7 mouse cellular contexts compared by ENCODE assay signal in the genomic region with DNA sequence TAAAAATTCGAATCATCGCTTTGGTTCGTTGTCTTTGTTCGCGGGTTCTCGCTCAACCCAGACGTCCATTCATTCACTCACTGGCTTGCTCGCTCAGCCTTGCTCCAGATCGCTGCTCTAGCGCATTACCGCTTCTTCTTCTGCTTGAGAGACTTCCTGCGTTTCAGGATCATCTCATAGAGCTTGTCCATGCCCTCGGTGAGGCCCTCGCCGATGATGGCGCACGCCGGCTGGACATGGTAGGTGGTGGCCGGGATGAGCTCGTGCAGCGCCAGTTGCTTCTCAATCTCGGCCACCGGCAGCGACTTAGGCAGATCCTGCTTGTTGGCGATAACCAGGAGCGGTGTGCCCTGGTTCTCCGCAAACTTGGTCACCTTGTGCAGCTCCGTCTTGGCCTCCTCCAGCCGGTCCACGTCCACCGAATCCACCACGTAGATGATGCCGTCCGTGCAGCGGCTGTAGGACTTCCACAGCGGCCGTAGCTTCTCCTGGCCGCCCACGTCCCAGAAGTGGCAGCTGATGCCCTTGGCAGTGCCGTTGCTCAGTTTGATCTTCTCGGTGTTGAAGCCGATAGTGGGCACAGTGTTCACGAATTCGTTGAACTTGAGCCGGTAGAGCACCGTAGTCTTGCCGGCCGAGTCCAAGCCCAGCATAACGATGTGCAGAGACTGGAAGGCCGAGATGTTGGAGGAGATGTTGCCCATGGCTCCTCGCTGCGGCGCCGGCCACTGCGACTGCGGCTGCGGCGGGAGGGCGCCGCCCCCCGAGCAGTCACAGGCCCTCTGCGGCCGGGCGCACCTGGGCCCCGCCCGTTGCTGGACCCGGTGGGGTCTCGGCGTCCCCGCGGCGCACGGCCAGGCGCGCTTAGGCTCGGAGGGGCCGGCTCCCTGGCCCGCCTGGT. TPM values are rescaled to one million over a fixed set of nuclear protein-coding genes. Genes with fewer than 3 reads are reported as not detected.
DNase-seq lines count a peak whose midpoint lies in the region; ATAC-seq and TF ChIP-seq lines count a peak whose summit lies in the region.

No protein-coding gene starts in this region.

- no peaks in the 10 kb centered on the region for H3K9me3 ChIP-seq in forebrain, embryonic 16.5 days (ENCODE audit: control insufficient read depth, low read length)
- H3K9me3 ChIP-seq in hindbrain, embryonic 16.5 days (ENCODE audit: control insufficient read depth, low read length) = no peaks in the 10 kb centered on the region
- H3K9me3 ChIP-seq in limb, embryonic 14.5 days (ENCODE audit: control insufficient read depth, low read length) = no peaks in the 10 kb centered on the region
- no peaks in the 10 kb centered on the region for H3K9me3 ChIP-seq in midbrain, embryonic 12.5 days

- no peak for DNase-seq in Patski (ENCODE audit: low read depth, low spot score)
- no peak for DNase-seq in limb, embryonic 14.5 days (ENCODE audit: low spot score)
- peak; percentile 49 for DNase-seq in splenic B cell, adult 2 months (ENCODE audit: low read depth, low spot score)

- peak overlapping the region; percentile 90 for H3K4me3 ChIP-seq in forebrain, embryonic 16.5 days (replicated peaks; ENCODE audit: low read length)
- peak overlapping the region; percentile 94 for H3K4me3 ChIP-seq in hindbrain, embryonic 16.5 days (ENCODE audit: low read length)
- H3K4me3 ChIP-seq in limb, embryonic 14.5 days (replicated peaks; ENCODE audit: low read length) = peak overlapping the region; percentile 85
- peak overlapping the region; percentile 97 for H3K4me3 ChIP-seq in midbrain, embryonic 12.5 days

- in situ Hi-C loops in Patski (cut with MboI; ENCODE audit: low pct_unique_long_range_greater_than_20kb) = loop anchor here (5.0 kb wide), 3 partner anchors 49 to 234 kb away; no protein-coding TSS in a partner anchor

- no peak for TF ChIP-seq CTCF in Patski (IDR thresholded peaks at IDR 0.05)

- POLR2A ChIA-PET in Patski (lab: Charles Lee) = interaction anchor here (0.8 to 2.5 kb wide), 13 partner anchors 20 to 246 kb away, joined by 3 to 23 read pairs (median 4); no protein-coding TSS in a partner anchor

- CTCF ChIA-PET in Patski (lab: Charles Lee) = interaction anchor here (0.9 to 1.6 kb wide), 3 partner anchors 139 to 245 kb away, joined by 3 to 5 read pairs (median 4); no protein-coding TSS in a partner anchor

- H3K27ac ChIP-seq in forebrain, embryonic 16.5 days (ENCODE audit: low read length) = peak overlapping the region; percentile 93
- peak overlapping the region; percentile 97 for H3K27ac ChIP-seq in hindbrain, embryonic 16.5 days (ENCODE audit: low read depth, low read length)
- H3K27ac ChIP-seq in limb, embryonic 14.5 days (replicated peaks; ENCODE audit: low read depth, low read length) = peak overlapping the region; percentile 78
- H3K27ac ChIP-seq in midbrain, embryonic 12.5 days (replicated peaks) = peak overlapping the region; percentile 97

- WGBS in forebrain, embryonic 16.5 days = under 1% methylated on average over 71 of the region's 78 CpGs
- WGBS in hindbrain, embryonic 16.5 days = under 1% methylated on average over 78 of the region's 78 CpGs
- under 1% methylated on average over 67 of the region's 78 CpGs for WGBS in limb, embryonic 14.5 days
- under 1% methylated on average over 78 of the region's 78 CpGs for WGBS in midbrain, embryonic 12.5 days

- ATAC-seq in Patski = peak; percentile 33
- ATAC-seq in cerebellum, adult (ENCODE audit: insufficient number of reproducible peaks, low FRiP score, low TSS enrichment) = peak; percentile 15; the same call in 1 of the 2 replicates
- peak; percentile 25 for ATAC-seq in forebrain, embryonic 16.5 days
- ATAC-seq in hindbrain, embryonic 16.5 days = peak; percentile 53; the same call in 1 of the 2 replicates
- ATAC-seq in limb, embryonic 14.5 days (ENCODE audit: low FRiP score, low read depth) = peak; percentile 55
- ATAC-seq in midbrain, embryonic 12.5 days (ENCODE audit: low FRiP score, low read depth) = peak; percentile 57

- H3K4me1 ChIP-seq in forebrain, embryonic 16.5 days (replicated peaks; ENCODE audit: control insufficient read depth, insufficient read depth, low read length) = peaks cover 30% of the 10 kb centered on the region
- H3K4me1 ChIP-seq in hindbrain, embryonic 16.5 days (ENCODE audit: control insufficient read depth, insufficient read depth, low read depth, low read length) = peaks cover 22% of the 10 kb centered on the region
- peaks cover 19% of the 10 kb centered on the region for H3K4me1 ChIP-seq in limb, embryonic 14.5 days (ENCODE audit: control insufficient read depth, insufficient read depth, low read length)
- peaks cover 34% of the 10 kb centered on the region for H3K4me1 ChIP-seq in midbrain, embryonic 12.5 days

- H3K4me2 ChIP-seq in forebrain, embryonic 16.5 days (ENCODE audit: low read length) = peak overlapping the region; percentile 81
- H3K4me2 ChIP-seq in hindbrain, embryonic 16.5 days (ENCODE audit: low read length) = peak overlapping the region; percentile 89
- peak overlapping the region; percentile 87 for H3K4me2 ChIP-seq in limb, embryonic 14.5 days (replicated peaks; ENCODE audit: low read depth, low read length, severe bottlenecking)
- H3K4me2 ChIP-seq in midbrain, embryonic 12.5 days (replicated peaks) = peak overlapping the region; percentile 67

- H3K27me3 ChIP-seq in Patski = no peaks in the 10 kb centered on the region
- H3K27me3 ChIP-seq in forebrain, embryonic 16.5 days (replicated peaks; ENCODE audit: control insufficient read depth, insufficient read depth, low read length) = no peaks in the 10 kb centered on the region
- no peaks in the 10 kb centered on the region for H3K27me3 ChIP-seq in hindbrain, embryonic 16.5 days (replicated peaks; ENCODE audit: control insufficient read depth, insufficient read depth, low read length)
- no peaks in the 10 kb centered on the region for H3K27me3 ChIP-seq in limb, embryonic 14.5 days (ENCODE audit: control insufficient read depth, insufficient read depth, low read length)
- peaks cover 13% of the 10 kb centered on the region for H3K27me3 ChIP-seq in midbrain, embryonic 12.5 days
- H3K27me3 ChIP-seq in splenic B cell, adult 2 months (ENCODE audit: control insufficient read depth, insufficient read depth, low read length, poor library complexity, severe bottlenecking) = no peaks in the 10 kb centered on the region

- peak overlapping the region; percentile 98 for H3K9ac ChIP-seq in forebrain, embryonic 16.5 days (replicated peaks; ENCODE audit: low read depth, low read length)
- H3K9ac ChIP-seq in hindbrain, embryonic 16.5 days (ENCODE audit: low read depth, low read length) = peak overlapping the region; percentile 98
- peak overlapping the region; percentile 82 for H3K9ac ChIP-seq in limb, embryonic 14.5 days (ENCODE audit: low read depth, low read length, severe bottlenecking)
- H3K9ac ChIP-seq in midbrain, embryonic 12.5 days (replicated peaks) = peak overlapping the region; percentile 99

- no peaks in the 10 kb centered on the region for H3K36me3 ChIP-seq in forebrain, embryonic 16.5 days (ENCODE audit: control insufficient read depth, insufficient read depth)
- peaks cover 2% of the 10 kb centered on the region; the same call in 1 of the 2 replicates for H3K36me3 ChIP-seq in hindbrain, embryonic 16.5 days (ENCODE audit: control insufficient read depth, insufficient read depth, low read length)
- H3K36me3 ChIP-seq in limb, embryonic 14.5 days (ENCODE audit: control insufficient read depth, insufficient read depth, low read length) = no peaks in the 10 kb centered on the region
- H3K36me3 ChIP-seq in midbrain, embryonic 12.5 days = peaks cover 10% of the 10 kb centered on the region
- no peaks in the 10 kb centered on the region for H3K36me3 ChIP-seq in splenic B cell, adult 2 months (ENCODE audit: control insufficient read depth, insufficient read depth, low read length, poor library complexity, severe bottlenecking)

- TF ChIP-seq POLR2A in limb, embryonic 14.5 days (IDR thresholded peaks at IDR 0.05; ENCODE audit: borderline replicate concordance, extremely low read depth, insufficient read depth, insufficient read length) = 0 out of 2 replicates have a peak, but pooled peaks have one; percentile 4

RNA-seq across cellular contexts. Expression of gene Arl4c, which starts 0.8 kb away (rescaled TPM):
- polyA plus RNA-seq in Patski (2021) = 146 TPM
- polyA plus RNA-seq in forebrain, embryonic 16.5 days (2015; fragmentation: Nextera tagmentation; extraction: Ambion mirVana) = 37.1 and 39.7 TPM in 2 replicates
- 37.7 and 41.2 TPM in 2 replicates for polyA plus RNA-seq in hindbrain, embryonic 16.5 days (2015; fragmentation: Nextera tagmentation; extraction: Ambion mirVana)
- polyA plus RNA-seq in limb, embryonic 14.5 days (2012; rRNA removed) = 11.2 and 11.9 TPM in 2 replicates
- polyA plus RNA-seq in limb, embryonic 14.5 days (2014; fragmentation: Nextera tagmentation; extraction: Ambion mirVana) = 5.5 and 6.4 TPM in 2 replicates
- 43.5 and 51.0 TPM in 2 replicates for polyA plus RNA-seq in midbrain, embryonic 12.5 days (2016; fragmentation: Nextera tagmentation; extraction: Ambion mirVana)
